Mouse (Mus musculus): ENCODE measurements around the gene Cacna1b.

GRCm38 (mm10) chr2:24587999-24588398 is 175.0 kb downstream of the Cacna1b start:
- TF ChIP-seq ZNF384 (IDR thresholded peaks at IDR 0.05; ENCODE audit: low read depth, low read length) (no peak), ZC3H11A (IDR thresholded peaks at IDR 0.05; ENCODE audit: borderline replicate concordance, low read depth, low read length) (no peak), HCFC1 (IDR thresholded peaks at IDR 0.05; ENCODE audit: borderline replicate concordance, insufficient read depth, low read length) (no peak)

All from ES-E14 (cell line).